In genomic region chr19:61052786-61053185, GRCm38 (mm10) we compare ENCODE assay signal across 23 mouse cellular contexts.
DNase-seq lines count a peak whose midpoint lies in the region; ATAC-seq and TF ChIP-seq lines count a peak whose summit lies in the region.
"Had no signal": no experiment of that assay in that cellular context is flagged by ENCODE, and none has a peak within 500 bp of the region (broad histone marks: within the 10 kb centered on the region; RNA-seq: fewer than 3 reads in every experiment).

No protein-coding gene starts in this region.

- peak; percentile 85 for DNase-seq in heart, adult 11 months
- DNase-seq in heart, adult 18-20 months: no peak
- peak; percentile 4 for DNase-seq in Patski (ENCODE audit: low read depth, low spot score)
- DNase-seq in lung, postnatal 10 days: peak; percentile 33
- DNase-seq: adrenal gland, postnatal 14 days; cerebellum, adult 11 months; cerebellum, postnatal 10 days; heart, postnatal 36 days; kidney, adult 11 months; left cerebral cortex, postnatal 4 days; right cerebral cortex, adult 18-20 months; right cerebral cortex, postnatal 4 days; thymus, postnatal 4 days had no signal

- TF ChIP-seq CTCF in Patski (IDR thresholded peaks at IDR 0.05): no peak

- POLR2A ChIA-PET in Patski (lab: Charles Lee): no interaction called here

- H3K4me2 ChIP-seq in kidney, embryonic 16.5 days (replicated peaks; ENCODE audit: low read depth, low read length): no peak overlapping the region
- H3K4me2 ChIP-seq: hindbrain, embryonic 13.5 days; kidney, embryonic 15.5 days; limb, embryonic 15.5 days; neural tube, embryonic 15.5 days had no signal

- no peaks in the 10 kb centered on the region for H3K27me3 ChIP-seq in Patski
- no peaks in the 10 kb centered on the region for H3K27me3 ChIP-seq in kidney, embryonic 16.5 days (ENCODE audit: insufficient read depth, low read length)
- H3K27me3 ChIP-seq: hindbrain, embryonic 13.5 days; kidney, embryonic 15.5 days; limb, embryonic 15.5 days; neural tube, embryonic 15.5 days had no signal

- H3K4me1 ChIP-seq in kidney, embryonic 16.5 days (ENCODE audit: insufficient read depth, low read length): peaks cover 19% of the 10 kb centered on the region
- H3K4me1 ChIP-seq: neural tube, embryonic 15.5 days had no signal

- no peak overlapping the region for H3K9ac ChIP-seq in kidney, embryonic 16.5 days (replicated peaks; ENCODE audit: low read length)
- H3K9ac ChIP-seq: hindbrain, embryonic 13.5 days; kidney, embryonic 15.5 days; limb, embryonic 15.5 days; liver, embryonic 14.5 days; neural tube, embryonic 15.5 days had no signal

- ATAC-seq in Patski: no peak
- 0 out of 2 replicates have a peak, but pooled peaks have one; percentile 16 for ATAC-seq in monocyte, adult 5-6 weeks (replicated peaks; ENCODE audit: insufficient number of reproducible peaks, low FRiP score, low TSS enrichment, poor library complexity, severe bottlenecking)
- ATAC-seq in kidney, embryonic 16.5 days (ENCODE audit: low FRiP score, low TSS enrichment): no peak
- ATAC-seq in erythroblast, adult 5-6 weeks (replicated peaks; ENCODE audit: low FRiP score, poor library complexity, severe bottlenecking): no peak

- no peak overlapping the region for H3K27ac ChIP-seq in kidney, embryonic 16.5 days (ENCODE audit: low read length)
- H3K27ac ChIP-seq: embryonic facial prominence, embryonic 10.5 days; hindbrain, embryonic 13.5 days; kidney, embryonic 15.5 days; limb, embryonic 15.5 days; liver, embryonic 14.5 days; midbrain, embryonic 10.5 days; neural tube, embryonic 15.5 days had no signal

- no peaks in the 10 kb centered on the region for H3K36me3 ChIP-seq in kidney, embryonic 16.5 days (ENCODE audit: insufficient read depth, low read length)
- H3K36me3 ChIP-seq: embryonic facial prominence, embryonic 10.5 days; hindbrain, embryonic 13.5 days; limb, embryonic 15.5 days; midbrain, embryonic 10.5 days; neural tube, embryonic 15.5 days had no signal

- H3K4me3 ChIP-seq in kidney, embryonic 16.5 days (ENCODE audit: low read length): no peak overlapping the region
- H3K4me3 ChIP-seq: embryonic facial prominence, embryonic 10.5 days; hindbrain, embryonic 13.5 days; kidney, embryonic 15.5 days; limb, embryonic 15.5 days; midbrain, embryonic 10.5 days; neural tube, embryonic 15.5 days had no signal

- peaks cover 7% of the 10 kb centered on the region for H3K9me3 ChIP-seq in kidney, embryonic 16.5 days (ENCODE audit: low read length)
- H3K9me3 ChIP-seq: embryonic facial prominence, embryonic 10.5 days; hindbrain, embryonic 13.5 days; limb, embryonic 15.5 days; midbrain, embryonic 10.5 days; neural tube, embryonic 15.5 days had no signal

- in situ Hi-C loops in Patski (cut with MboI; ENCODE audit: low pct_unique_long_range_greater_than_20kb): no loop called here

- CTCF ChIA-PET in Patski (lab: Charles Lee): interaction anchor here (0.8 kb wide), 1 partner anchor 99 kb away, joined by 3 read pairs; no protein-coding TSS in a partner anchor

Comparison
In these comparisons a context has a peak if more than half of its experiments do, and no peak if none do; other contexts are left out.
1. DNase-seq: peak in heart, adult 11 months (single experiment), Patski (single experiment) and lung, postnatal 10 days (single experiment); none in heart, adult 18-20 months (0 of 2).